10 mouse cellular contexts compared by ENCODE assay signal in the genomic region with DNA sequence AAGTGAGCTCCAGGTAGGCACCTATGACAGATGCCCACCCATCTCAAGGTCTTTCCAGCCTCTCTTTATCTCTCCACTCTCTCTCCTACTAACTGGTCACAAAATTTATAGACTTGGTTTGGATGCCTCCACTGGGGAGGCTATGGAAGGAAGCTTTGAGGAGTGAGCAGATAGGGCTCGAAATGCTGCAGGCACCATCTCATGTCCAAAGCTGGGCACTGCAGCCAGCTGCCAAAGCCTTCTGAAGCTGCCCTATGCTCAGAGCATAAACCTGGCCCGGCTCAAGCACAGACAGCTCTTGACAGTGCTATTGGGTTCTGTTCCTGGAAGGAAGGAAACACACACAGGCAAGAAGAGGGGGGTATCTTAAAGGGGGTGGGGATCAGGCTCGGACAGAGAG.
DNase-seq lines count a peak whose midpoint lies in the region; TF ChIP-seq lines count a peak whose summit lies in the region.
"Had no signal": no experiment of that assay in that cellular context is flagged by ENCODE, and none has a peak within 500 bp of the region (broad histone marks: within the 10 kb centered on the region; RNA-seq: fewer than 3 reads in every experiment).

No protein-coding gene starts in this region.

- DNase-seq in gastrocnemius, adult 2 months: no peak
- DNase-seq in gastrocnemius, postnatal 4 days (ENCODE audit: low spot score in 2 of 2): no peak
- no peak for DNase-seq in layer of hippocampus, adult 2 months (ENCODE audit: low spot score in 2 of 2)
- DNase-seq in layer of hippocampus, adult 18-20 months (ENCODE audit: low spot score in 2 of 2): no peak
- peak; percentile 24 to 43 for DNase-seq in right cerebral cortex, adult 2 months (ENCODE audit: low spot score in 2 of 2)
- no peak for DNase-seq in right cerebral cortex, postnatal 36 days (ENCODE audit: low spot score in 2 of 2)
- DNase-seq in yolk sac, embryonic 10.5 days (ENCODE audit: low spot score): no peak
- DNase-seq in cerebellum, adult 9-11 months: no peak
- DNase-seq: adrenal gland, adult 2 months had no signal

- H3K4me3 ChIP-seq in gastrocnemius, adult 2 months: no peak overlapping the region
- no peak overlapping the region for H3K4me3 ChIP-seq in layer of hippocampus, adult 2 months
- H3K4me3 ChIP-seq: limb, embryonic 15.5 days had no signal

- intact Hi-C loops in gastrocnemius, adult 2 months (cut with DNase I): no loop called here

- peak; percentile 37 for TF ChIP-seq CTCF in gastrocnemius, adult 2 months (IDR thresholded peaks at IDR 0.05)
- peak; percentile 70 for TF ChIP-seq CTCF in layer of hippocampus, adult 2 months (conservative IDR thresholded peaks at IDR 0.05)

- no peak overlapping the region for H3K27ac ChIP-seq in gastrocnemius, adult 2 months
- no peak overlapping the region for H3K27ac ChIP-seq in layer of hippocampus, adult 2 months
- H3K27ac ChIP-seq: limb, embryonic 15.5 days had no signal

Comparison
In these comparisons a context has a peak if more than half of its experiments do, and no peak if none do; other contexts are left out.
1. DNase-seq: peak in right cerebral cortex, adult 2 months (2 of 2); none in gastrocnemius, adult 2 months (single experiment), gastrocnemius, postnatal 4 days (0 of 2), layer of hippocampus, adult 2 months (0 of 2), layer of hippocampus, adult 18-20 months (0 of 2), right cerebral cortex, postnatal 36 days (0 of 2), yolk sac, embryonic 10.5 days (single experiment) and cerebellum, adult 9-11 months (single experiment).